Mouse (Mus musculus) heart, postnatal 0 days (tissue): ENCODE results near the gene Nap1l4. TPM values are rescaled to one million over a fixed set of nuclear protein-coding genes. Genes with fewer than 3 reads are reported as not detected.

ENCODE experiments used
- ATAC-seq: fragments of 200-750 bp; cut with Nextera tagmentation; 2 replicates; pipeline ENCODE4 v1.8.0; 2017; ENCODE audit warnings: low read depth, moderate number of reproducible peaks, moderate library complexity; ENCODE audit not compliant: insufficient read depth
- DNase-seq: peaks from one replicate; pipeline ENCODE4 v3.0.0-alpha.2; 2016; ENCODE audit warnings: low spot score
- H3K27ac ChIP-seq: fragments of 300-500 bp; sonication (generic); 2 replicates; pipeline ENCODE4 v1.5.1; 2014; ENCODE audit warnings: low read depth, mild to moderate bottlenecking
- H3K27me3 ChIP-seq: fragments of 300-500 bp; sonication (generic); 2 replicates; pipeline ENCODE4 v1.6.1; 2014; ENCODE audit warnings: low read length, mixed read lengths; ENCODE audit not compliant: control insufficient read depth, insufficient read depth
- H3K36me3 ChIP-seq: fragments of 300-500 bp; sonication (generic); replicated peaks from 2 replicates; pipeline ENCODE4 v1.6.1; 2014; ENCODE audit warnings: low read length, mixed read lengths; ENCODE audit not compliant: control insufficient read depth, insufficient read depth
- H3K4me1 ChIP-seq: fragments of 300-500 bp; sonication (generic); 2 replicates; pipeline ENCODE4 v1.6.1; 2014; ENCODE audit warnings: antibody characterized with exemption; ENCODE audit not compliant: control insufficient read depth, insufficient read depth
- H3K4me2 ChIP-seq: fragments of 300-500 bp; sonication (generic); 2 replicates; pipeline ENCODE4 v1.6.1; 2014; ENCODE audit warnings: low read depth, mild to moderate bottlenecking, low read length, moderate library complexity
- H3K4me3 ChIP-seq: fragments of 300-500 bp; sonication (generic); 2 replicates; pipeline ENCODE4 v1.5.1; 2014; ENCODE audit warnings: low read depth, low read length
- H3K9ac ChIP-seq: fragments of 300-500 bp; sonication (generic); replicated peaks from 2 replicates; pipeline ENCODE4 v1.6.1; 2014; ENCODE audit warnings: low read depth, low read length, mixed read lengths
- H3K9me3 ChIP-seq: fragments of 300-500 bp; sonication (generic); replicated peaks from 2 replicates; pipeline ENCODE4 v1.6.1; 2016; ENCODE audit warnings: low read length; ENCODE audit not compliant: control insufficient read depth
- CTCF ChIP-seq: IDR thresholded peaks from 2 replicates; pipeline ENCODE4 v1.5.1; 2016; ENCODE audit warnings: antibody characterized with exemption, control low read depth, low read depth
- EP300 ChIP-seq: IDR thresholded peaks from 2 replicates; pipeline ENCODE4 v1.6.1; 2016; ENCODE audit warnings: antibody characterized with exemption, low read depth
- WGBS: fragments of 180-500 bp; shearing (Covaris S2); extraction: QIAGEN DNeasy Blood & Tissue Kit; methylation state at CpG from one replicate; pipeline ENCODE4 v1.1.7; 2014; 5-methylcytosine and 5-hydroxymethylcytosine counted together
- polyA plus RNA-seq: library from polyadenylated mRNA; unstranded; fragments of >200 nt; fragmentation: Nextera tagmentation; extraction: Ambion mirVana; gene quantifications from 2 replicates; pipeline ENCODE4 v1.2.1, GENCODE M21; 2015
- total RNA-seq: library from RNA; depleted of rRNA; stranded (reverse); fragments of >200 nt; gene quantifications from 2 replicates; pipeline ENCODE4 v1.2.3, GENCODE M21; 2014; ENCODE audit warnings: low replicate concordance

Nap1l4 gene
- total and polyA plus RNA-seq, 2 experiments from 2014 or later: 153 to 200 TPM

DNA sequence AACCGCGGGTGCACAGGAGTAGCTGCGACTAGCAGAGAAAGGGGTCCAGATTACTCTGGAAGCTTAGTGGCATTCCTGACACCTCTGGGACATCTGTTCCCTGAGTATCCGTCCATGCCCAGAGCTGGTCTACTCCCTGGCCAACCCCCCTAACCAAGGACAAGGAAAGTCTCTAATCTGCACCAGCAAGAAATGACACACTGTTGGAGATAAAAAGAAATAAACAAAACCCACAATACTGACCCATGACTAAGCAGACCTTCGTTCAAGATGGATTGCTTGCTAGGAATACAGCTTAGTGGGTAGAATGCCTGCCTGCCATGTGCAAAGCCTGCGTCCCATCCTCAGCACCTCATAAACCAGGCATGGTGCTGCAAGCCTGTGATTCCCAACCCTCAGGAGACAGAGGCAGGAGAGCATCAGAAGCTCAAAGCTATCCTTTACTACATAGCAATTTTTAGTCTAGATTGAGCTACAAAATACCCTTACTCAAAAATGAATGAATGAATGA is 55.2 kb downstream of the Nap1l4 start:
- no peak for DNase-seq
- TF ChIP-seq EP300 (no peak), CTCF (no peak)
- 0 out of 2 replicates have a peak, but pooled peaks cover 9% of the 10 kb centered on the region for H3K27me3 ChIP-seq
- no peak overlapping the region for H3K4me2 ChIP-seq
- no peak overlapping the region for H3K9ac ChIP-seq
- no peak overlapping the region for H3K27ac ChIP-seq
- ATAC-seq: no peak
- H3K4me3 ChIP-seq: no peak overlapping the region
- no peaks in the 10 kb centered on the region for H3K9me3 ChIP-seq
- no peaks in the 10 kb centered on the region for H3K36me3 ChIP-seq
- H3K4me1 ChIP-seq: no peaks in the 10 kb centered on the region
- WGBS: 72% methylated on average over 6 of the region's 6 CpGs

- Histone ChIP-seq H3K4me1 (no peaks in the 10 kb centered on the region), H3K27me3 (0 out of 2 replicates have a peak, but pooled peaks cover 5% of the 10 kb centered on the region), H3K4me3 (no peak overlapping the region), H3K27ac (no peak overlapping the region), H3K36me3 (no peaks in the 10 kb centered on the region), H3K9ac (no peak overlapping the region), H3K4me2 (no peak overlapping the region), H3K9me3 (no peaks in the 10 kb centered on the region)
- 76% methylated on average over 6 of the region's 6 CpGs for WGBS
- no peak for DNase-seq
- ATAC-seq: no peak
- TF ChIP-seq EP300: no peak
- TF ChIP-seq CTCF: no peak
Observed at GRCm38 (mm10) chr7:143489735-143490134, 59.2 kb downstream of the Nap1l4 start.

- no peaks in the 10 kb centered on the region for H3K4me1 ChIP-seq
- ATAC-seq: no peak
Observed at GRCm38 (mm10) chr7:143482541-143482940, 66.4 kb downstream of the Nap1l4 start.

DNA sequence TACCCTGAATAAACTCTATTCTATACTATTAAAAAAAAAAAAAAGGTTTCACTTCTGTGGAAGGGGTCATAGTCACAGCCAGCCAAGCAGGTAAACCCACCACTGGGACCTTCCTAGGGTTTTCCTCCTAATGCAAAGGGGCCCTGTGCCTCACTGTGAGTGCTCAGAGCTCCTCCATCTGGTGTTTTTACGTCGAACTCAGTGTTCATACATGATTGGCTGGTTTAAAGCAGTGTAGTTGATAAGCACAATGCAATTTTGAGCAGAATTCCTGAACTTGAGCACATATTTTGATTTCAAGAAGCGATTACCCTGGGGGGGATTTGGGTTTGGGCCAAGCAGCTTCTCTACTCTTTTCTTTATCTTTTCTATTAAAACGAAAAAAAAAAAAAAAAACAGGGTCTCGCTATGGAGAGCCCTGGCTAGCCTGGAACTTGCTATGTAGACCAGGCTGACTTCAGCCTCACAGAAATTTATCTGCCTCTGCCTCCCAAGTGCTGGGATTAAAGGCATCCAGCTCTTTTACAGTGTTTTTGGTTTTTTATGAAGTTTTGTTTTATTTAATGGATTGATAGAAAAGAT is 67.0 kb downstream of the Nap1l4 start:
- DNase-seq: no peak
- Histone ChIP-seq H3K4me2 (no peak overlapping the region), H3K4me1 (no peaks in the 10 kb centered on the region), H3K27ac (no peak overlapping the region), H3K9me3 (no peaks in the 10 kb centered on the region), H3K27me3 (peaks cover 19% of the 10 kb centered on the region; the same call in 1 of the 2 replicates), H3K4me3 (no peak overlapping the region), H3K9ac (no peak overlapping the region), H3K36me3 (no peaks in the 10 kb centered on the region)
- no peak for ATAC-seq
- WGBS: 43% methylated on average over 5 of the region's 5 CpGs
- TF ChIP-seq CTCF: no peak
- no peak for TF ChIP-seq EP300

More at GRCm38 (mm10) chr7:143482541-143482940, 66.4 kb downstream of the Nap1l4 start:
- Histone ChIP-seq H3K9me3 (no peaks in the 10 kb centered on the region), H3K4me2 (no peak overlapping the region), H3K27ac (no peak overlapping the region), H3K9ac (no peak overlapping the region), H3K36me3 (no peaks in the 10 kb centered on the region), H3K4me3 (no peak overlapping the region), H3K27me3 (peaks cover 19% of the 10 kb centered on the region; the same call in 1 of the 2 replicates)
- TF ChIP-seq CTCF: no peak
- no peak for TF ChIP-seq EP300
- peak; percentile 3 for DNase-seq
- 12% methylated on average over 6 of the region's 6 CpGs for whole genome bisulfite sequencing

- Histone ChIP-seq H3K4me1 (no peaks in the 10 kb centered on the region), H3K4me3 (no peak overlapping the region), H3K4me2 (no peak overlapping the region), H3K27ac (no peak overlapping the region), H3K9ac (no peak overlapping the region), H3K9me3 (no peaks in the 10 kb centered on the region), H3K36me3 (no peaks in the 10 kb centered on the region), H3K27me3 (peaks cover 19% of the 10 kb centered on the region; the same call in 1 of the 2 replicates)
- peak; percentile 27; the same call in 1 of the 2 replicates for ATAC-seq
- WGBS: 23% methylated on average over 13 of the region's 13 CpGs
- DNase-seq: peak; percentile 46
- no peak for TF ChIP-seq EP300
- peak; percentile 66 for TF ChIP-seq CTCF
Observed at GRCm38 (mm10) chr7:143480498-143480897, 68.4 kb downstream of the Nap1l4 start.
